Mouse (Mus musculus): ENCODE data around the gene AY074887. TPM values are rescaled to one million over a fixed set of nuclear protein-coding genes. Genes with fewer than 3 reads are reported as not detected.

AY074887 gene
- polyA plus RNA-seq (2014; fragmentation: Nextera tagmentation; extraction: Ambion mirVana), result 0.80 and 1.7 TPM in 2 replicates

GRCm38 (mm10) chr9:54950575-54951321 is at the start of gene AY074887, which contains the start of gene Psma4:
Gene AY074887 (minus strand): TSS chr9:54950998.
Gene Psma4 (plus strand): TSS chr9:54950790.
- H3K4me1 ChIP-seq (ENCODE audit: control insufficient read depth, insufficient read depth, low read length), result peaks cover 11% of the 10 kb centered on the region
- H3K9me3 ChIP-seq (replicated peaks; ENCODE audit: control insufficient read depth, low read length), result no peaks in the 10 kb centered on the region
- DNase-seq (ENCODE audit: low spot score), result peak; percentile 97
- H3K36me3 ChIP-seq (ENCODE audit: control insufficient read depth, insufficient read depth, low read length), result peaks cover 28% of the 10 kb centered on the region
- WGBS, result under 1% methylated on average over 65 of the region's 65 CpGs
- H3K4me3 ChIP-seq (ENCODE audit: low read depth, low read length), result peak within 1 kb of the TSS; percentile 93
- no peaks in the 10 kb centered on the region for H3K27me3 ChIP-seq (replicated peaks; ENCODE audit: control insufficient read depth, insufficient read depth, low read length)
- ATAC-seq, result peak; percentile 100
- H3K27ac ChIP-seq (ENCODE audit: low read depth, low read length), result peak within 1 kb of the TSS; percentile 92
- H3K4me2 ChIP-seq (ENCODE audit: low read length), result peak within 1 kb of the TSS; percentile 60
- peak within 1 kb of the TSS; percentile 86 for H3K9ac ChIP-seq (ENCODE audit: low read length)

DNA sequence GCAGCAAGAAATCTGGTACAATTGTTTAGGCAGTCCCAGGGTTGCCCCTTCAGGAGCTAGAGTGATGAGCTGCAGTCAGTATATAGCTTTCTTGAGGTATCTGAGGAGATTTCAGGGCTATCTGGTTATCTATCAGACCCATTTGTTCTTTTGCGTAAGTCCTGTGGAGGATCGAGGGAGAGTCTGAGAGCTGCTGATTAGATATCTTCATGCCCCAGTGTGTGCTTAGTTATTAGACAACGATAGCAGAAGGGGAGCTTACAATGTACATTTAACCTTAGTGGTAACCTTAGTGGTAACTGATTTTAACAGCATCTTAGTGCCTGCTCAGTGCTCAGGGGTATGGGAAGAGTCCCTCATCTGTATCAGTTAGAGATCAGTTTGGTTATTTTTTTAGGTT is 44.8 kb upstream of the AY074887 start:
- Histone ChIP-seq H3K27ac (ENCODE audit: low read depth, low read length) (no peak overlapping the region), H3K36me3 (ENCODE audit: control insufficient read depth, insufficient read depth, low read length) (no peaks in the 10 kb centered on the region), H3K4me2 (ENCODE audit: low read length) (no peak overlapping the region), H3K27me3 (replicated peaks; ENCODE audit: control insufficient read depth, insufficient read depth, low read length) (no peaks in the 10 kb centered on the region), H3K4me3 (ENCODE audit: low read depth, low read length) (no peak overlapping the region), H3K4me1 (ENCODE audit: control insufficient read depth, insufficient read depth, low read length) (no peaks in the 10 kb centered on the region), H3K9me3 (replicated peaks; ENCODE audit: control insufficient read depth, low read length) (no peaks in the 10 kb centered on the region), H3K9ac (ENCODE audit: low read length) (no peak overlapping the region)
- ATAC-seq (no peak), DNase-seq (ENCODE audit: low spot score) (no peak)
- WGBS, result 91% methylated on average over 3 of the region's 3 CpGs

- no peak overlapping the region for H3K27ac ChIP-seq (ENCODE audit: low read depth, low read length)
- ATAC-seq (no peak), DNase-seq (ENCODE audit: low spot score) (no peak)
Measured at GRCm38 (mm10) chr9:54994381-54994780, 43.6 kb upstream of the AY074887 start.

GRCm38 (mm10) chr9:54990362-54990761 is 39.6 kb upstream of the AY074887 start:
- Histone ChIP-seq H3K4me2 (ENCODE audit: low read length) (no peak overlapping the region), H3K9ac (ENCODE audit: low read length) (no peak overlapping the region), H3K4me3 (ENCODE audit: low read depth, low read length) (no peak overlapping the region), H3K36me3 (ENCODE audit: control insufficient read depth, insufficient read depth, low read length) (no peaks in the 10 kb centered on the region), H3K9me3 (replicated peaks; ENCODE audit: control insufficient read depth, low read length) (no peaks in the 10 kb centered on the region), H3K27ac (ENCODE audit: low read depth, low read length) (no peak overlapping the region), H3K4me1 (ENCODE audit: control insufficient read depth, insufficient read depth, low read length) (no peaks in the 10 kb centered on the region), H3K27me3 (replicated peaks; ENCODE audit: control insufficient read depth, insufficient read depth, low read length) (no peaks in the 10 kb centered on the region)
- no peak for DNase-seq (ENCODE audit: low spot score)
- ATAC-seq, result no peak
- 76% methylated on average over 3 of the region's 3 CpGs for WGBS

More at GRCm38 (mm10) chr9:54994381-54994780, 43.6 kb upstream of the AY074887 start:
- H3K36me3 ChIP-seq (ENCODE audit: control insufficient read depth, insufficient read depth, low read length), result no peaks in the 10 kb centered on the region
- no peaks in the 10 kb centered on the region for H3K9me3 ChIP-seq (replicated peaks; ENCODE audit: control insufficient read depth, low read length)
- H3K4me1 ChIP-seq (ENCODE audit: control insufficient read depth, insufficient read depth, low read length), result no peaks in the 10 kb centered on the region
- no peaks in the 10 kb centered on the region for H3K27me3 ChIP-seq (replicated peaks; ENCODE audit: control insufficient read depth, insufficient read depth, low read length)
- H3K4me3 ChIP-seq (ENCODE audit: low read depth, low read length), result no peak overlapping the region
- no peak overlapping the region for H3K9ac ChIP-seq (ENCODE audit: low read length)
- H3K4me2 ChIP-seq (ENCODE audit: low read length), result no peak overlapping the region
- 45% methylated on average over 3 of the region's 3 CpGs for WGBS

- DNase-seq (ENCODE audit: low spot score) (no peak), ATAC-seq (no peak)
- H3K36me3 ChIP-seq (ENCODE audit: control insufficient read depth, insufficient read depth, low read length), result no peaks in the 10 kb centered on the region
- H3K9ac ChIP-seq (ENCODE audit: low read length), result no peak overlapping the region
- peak overlapping the region; percentile 54; the same call in 1 of the 2 replicates for H3K4me3 ChIP-seq (ENCODE audit: low read depth, low read length)
- no peak overlapping the region for H3K27ac ChIP-seq (ENCODE audit: low read depth, low read length)
- peaks cover 20% of the 10 kb centered on the region for H3K27me3 ChIP-seq (replicated peaks; ENCODE audit: control insufficient read depth, insufficient read depth, low read length)
- 8% methylated on average over 7 of the region's 7 CpGs for WGBS
- peaks cover 9% of the 10 kb centered on the region for H3K4me1 ChIP-seq (ENCODE audit: control insufficient read depth, insufficient read depth, low read length)
- H3K4me2 ChIP-seq (ENCODE audit: low read length), result peak overlapping the region; percentile 90
- H3K9me3 ChIP-seq (replicated peaks; ENCODE audit: control insufficient read depth, low read length), result no peaks in the 10 kb centered on the region
Measured at GRCm38 (mm10) chr9:54982401-54982800, 31.6 kb upstream of the AY074887 start.

- H3K4me1 ChIP-seq (ENCODE audit: control insufficient read depth, insufficient read depth, low read length), result peaks cover 9% of the 10 kb centered on the region
- WGBS, result 1% methylated on average over 68 of the region's 85 CpGs
- no peaks in the 10 kb centered on the region for H3K36me3 ChIP-seq (ENCODE audit: control insufficient read depth, insufficient read depth, low read length)
- ATAC-seq (peak; percentile 92), DNase-seq (ENCODE audit: low spot score) (peak; percentile 59)
- no peaks in the 10 kb centered on the region for H3K9me3 ChIP-seq (replicated peaks; ENCODE audit: control insufficient read depth, low read length)
- peaks cover 20% of the 10 kb centered on the region for H3K27me3 ChIP-seq (replicated peaks; ENCODE audit: control insufficient read depth, insufficient read depth, low read length)
- peak overlapping the region; percentile 54 for H3K4me3 ChIP-seq (ENCODE audit: low read depth, low read length)
- H3K4me2 ChIP-seq (ENCODE audit: low read length), result peak overlapping the region; percentile 90
- H3K9ac ChIP-seq (ENCODE audit: low read length), result peak overlapping the region; percentile 59
- H3K27ac ChIP-seq (ENCODE audit: low read depth, low read length), result no peak overlapping the region
Measured at GRCm38 (mm10) chr9:54981291-54982191, 30.7 kb upstream of the AY074887 start.

DNA sequence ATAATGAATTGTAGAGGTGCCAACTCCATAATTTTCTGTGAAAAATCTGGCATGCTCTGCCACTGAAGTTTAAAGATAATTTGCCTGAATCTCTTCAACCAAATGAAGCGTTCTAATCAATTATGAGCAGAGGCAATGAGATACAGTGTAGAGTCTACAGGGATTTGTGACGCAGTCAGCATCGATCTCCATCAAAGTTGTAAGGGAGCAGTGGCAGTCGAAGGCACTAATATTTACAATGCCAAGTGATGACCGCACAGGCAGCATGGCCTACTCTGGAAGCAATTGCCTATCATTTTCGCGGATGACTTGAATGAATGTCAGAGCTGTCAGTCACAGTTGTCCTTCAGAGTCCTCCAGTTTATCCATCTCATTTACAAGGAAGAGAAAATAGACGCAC is 29.9 kb upstream of the AY074887 start, which contains the start of gene Chrna5:
Chrna5 (plus strand) TSS at position 207 of the 400 bp plus-strand sequence.
- peaks cover 9% of the 10 kb centered on the region for H3K4me1 ChIP-seq (ENCODE audit: control insufficient read depth, insufficient read depth, low read length)
- H3K9me3 ChIP-seq (replicated peaks; ENCODE audit: control insufficient read depth, low read length), result no peaks in the 10 kb centered on the region
- ATAC-seq (no peak), DNase-seq (ENCODE audit: low spot score) (peak; percentile 11)
- peak within 1 kb of the TSS; percentile 90 for H3K4me2 ChIP-seq (ENCODE audit: low read length)
- 70% methylated on average over 8 of the region's 8 CpGs for WGBS
- no peaks in the 10 kb centered on the region for H3K36me3 ChIP-seq (ENCODE audit: control insufficient read depth, insufficient read depth, low read length)
- peak within 1 kb of the TSS; percentile 59 for H3K9ac ChIP-seq (ENCODE audit: low read length)
- peak within 1 kb of the TSS; percentile 54 for H3K4me3 ChIP-seq (ENCODE audit: low read depth, low read length)
- peaks cover 20% of the 10 kb centered on the region for H3K27me3 ChIP-seq (replicated peaks; ENCODE audit: control insufficient read depth, insufficient read depth, low read length)
- H3K27ac ChIP-seq (ENCODE audit: low read depth, low read length), result no peak within 1 kb of the TSS

GRCm38 (mm10) chr9:54969972-54970637 is 19.3 kb upstream of the AY074887 start:
- Histone ChIP-seq H3K27me3 (replicated peaks; ENCODE audit: control insufficient read depth, insufficient read depth, low read length) (no peaks in the 10 kb centered on the region), H3K9ac (ENCODE audit: low read length) (no peak overlapping the region), H3K36me3 (ENCODE audit: control insufficient read depth, insufficient read depth, low read length) (no peaks in the 10 kb centered on the region), H3K4me3 (ENCODE audit: low read depth, low read length) (no peak overlapping the region), H3K9me3 (replicated peaks; ENCODE audit: control insufficient read depth, low read length) (no peaks in the 10 kb centered on the region), H3K27ac (ENCODE audit: low read depth, low read length) (no peak overlapping the region), H3K4me1 (ENCODE audit: control insufficient read depth, insufficient read depth, low read length) (no peaks in the 10 kb centered on the region), H3K4me2 (ENCODE audit: low read length) (no peak overlapping the region)
- DNase-seq (ENCODE audit: low spot score) (no peak), ATAC-seq (no peak)
- 54% methylated on average over 8 of the region's 8 CpGs for WGBS
